Mouse (Mus musculus): Measurements from ENCODE around the gene Itfg2. TPM values are rescaled to one million over a fixed set of nuclear protein-coding genes. Genes with fewer than 3 reads are reported as not detected.

Gene Itfg2
- total and polyA plus RNA-seq, 3 experiments = 16.6 to 44.8 TPM; not detected in 1

DNA sequence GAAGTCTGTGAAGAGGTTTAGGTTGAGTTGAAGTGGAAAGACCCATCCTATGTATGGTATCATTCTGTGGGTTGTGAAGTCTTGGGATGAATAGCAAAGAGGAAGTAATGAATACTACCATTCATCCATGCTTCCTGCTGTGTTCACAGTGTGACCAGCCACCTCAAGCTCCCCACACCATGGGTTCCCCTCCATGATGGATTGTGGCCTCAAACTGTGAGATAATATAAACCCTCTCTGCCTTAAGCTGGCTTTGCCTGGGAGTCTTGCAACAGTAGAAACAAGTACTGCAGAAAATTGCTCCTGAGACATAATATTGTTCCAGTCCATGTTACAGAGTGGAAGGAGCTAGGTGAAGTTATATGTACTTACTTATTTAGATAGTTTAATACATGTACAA is 36.9 kb upstream of the Itfg2 start:
- Histone ChIP-seq H3K79me2 (ENCODE audit: control insufficient read depth, insufficient read depth, low read length, poor library complexity) (no peaks in the 10 kb centered on the region), H3K4me3 (ENCODE audit: control insufficient read depth in 1 of 2, insufficient read depth in 1 of 2, low read depth in 2 of 2, low read length in 2 of 2) (no peak overlapping the region)
- DNase-seq (ENCODE audit: low read depth, low spot score) = no peak

DNA sequence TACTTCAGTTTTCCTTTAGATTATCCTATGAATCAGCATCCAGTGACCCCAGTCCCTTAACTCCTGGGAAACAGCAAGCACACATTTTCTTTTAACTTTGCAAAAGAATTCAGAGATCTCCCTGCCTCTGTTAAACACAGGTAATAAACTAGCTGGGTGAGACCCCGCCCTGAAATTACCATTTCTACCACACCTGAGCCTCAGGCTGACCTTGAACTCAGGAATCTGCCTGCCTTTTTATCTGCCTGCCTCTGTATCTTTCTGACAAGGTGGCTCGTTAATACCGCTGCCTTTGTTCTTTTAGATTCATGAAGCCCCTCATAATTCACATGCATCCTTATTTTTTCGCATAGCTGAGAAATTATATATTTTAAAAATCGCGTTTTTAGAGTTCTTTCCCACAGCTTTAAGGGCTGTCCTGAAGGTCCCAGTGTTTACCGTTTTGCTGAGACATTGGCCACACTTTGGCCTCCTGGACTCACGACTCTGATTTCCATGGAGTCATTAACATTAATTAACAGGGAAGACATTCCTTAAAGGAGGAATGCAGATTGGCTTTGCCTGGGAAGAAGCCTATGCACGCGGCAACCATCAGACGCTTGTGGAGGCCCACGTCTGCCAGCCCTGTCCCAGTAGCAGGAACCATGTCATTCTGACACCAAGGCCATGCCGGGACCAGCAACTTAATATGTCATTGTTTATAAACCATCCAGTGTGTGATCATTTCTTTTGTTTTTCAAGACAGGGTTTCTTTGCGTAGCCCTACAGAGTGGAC is 36.2 kb upstream of the Itfg2 start:
- no peaks in the 10 kb centered on the region for H3K36me3 ChIP-seq (ENCODE audit: control insufficient read depth in 1 of 2, insufficient read depth in 2 of 2, low read length in 2 of 2)
- no peaks in the 10 kb centered on the region for H3K79me2 ChIP-seq (ENCODE audit: control insufficient read depth, insufficient read depth, low read length, poor library complexity)
- H3K4me1 ChIP-seq (ENCODE audit: control insufficient read depth in 1 of 2, insufficient read depth in 2 of 2, low read length in 2 of 2) = no peaks in the 10 kb centered on the region
- H3K27me3 ChIP-seq (ENCODE audit: control insufficient read depth in 1 of 2, insufficient read depth in 2 of 2, low read length in 2 of 2) = no peaks in the 10 kb centered on the region
- H3K9ac ChIP-seq (ENCODE audit: control insufficient read depth, low read depth, low read length, poor library complexity, severe bottlenecking) = no peak overlapping the region
- no peak overlapping the region for H3K4me3 ChIP-seq (ENCODE audit: control insufficient read depth in 1 of 2, insufficient read depth in 1 of 2, low read depth in 2 of 2, low read length in 2 of 2)
- no peak overlapping the region for H3K27ac ChIP-seq (ENCODE audit: control insufficient read depth, low read depth, low read length)
- DNase-seq (ENCODE audit: low read depth, low spot score) = no peak
- H3K9me3 ChIP-seq (replicated peaks; ENCODE audit: insufficient read depth, low read length) = no peaks in the 10 kb centered on the region
- no peak for TF ChIP-seq SMC3 (IDR thresholded peaks at IDR 0.05; ENCODE audit: low read depth, low read length)
- no peak for TF ChIP-seq CHD1 (IDR thresholded peaks at IDR 0.05; ENCODE audit: low read depth, low read length)
- no peak for TF ChIP-seq MEF2A (IDR thresholded peaks at IDR 0.05; ENCODE audit: extremely low read depth, insufficient replicate concordance, low read depth, low read length, poor library complexity, severe bottlenecking)
- no peak for TF ChIP-seq E2F4 (IDR thresholded peaks at IDR 0.05; ENCODE audit: borderline replicate concordance, low read depth, low read length)

More for the DNA sequence above, 36.9 kb upstream of the Itfg2 start:
- H3K9me3 ChIP-seq (replicated peaks; ENCODE audit: insufficient read depth, low read length) = no peaks in the 10 kb centered on the region
- no peak overlapping the region for H3K9ac ChIP-seq (ENCODE audit: control insufficient read depth, low read depth, low read length, poor library complexity, severe bottlenecking)
- H3K27ac ChIP-seq (ENCODE audit: control insufficient read depth, low read depth, low read length) = no peak overlapping the region
- no peaks in the 10 kb centered on the region for H3K36me3 ChIP-seq (ENCODE audit: control insufficient read depth in 1 of 2, insufficient read depth in 2 of 2, low read length in 2 of 2)
- H3K27me3 ChIP-seq (ENCODE audit: control insufficient read depth in 1 of 2, insufficient read depth in 2 of 2, low read length in 2 of 2) = no peaks in the 10 kb centered on the region
- no peaks in the 10 kb centered on the region for H3K4me1 ChIP-seq (ENCODE audit: control insufficient read depth in 1 of 2, insufficient read depth in 2 of 2, low read length in 2 of 2)
- TF ChIP-seq ELF1 (IDR thresholded peaks at IDR 0.05; ENCODE audit: low read depth, low read length) (no peak), TCF12 (IDR thresholded peaks at IDR 0.05; ENCODE audit: low read depth, low read length) (no peak), USF2 (IDR thresholded peaks at IDR 0.05; ENCODE audit: borderline replicate concordance in 1 of 2, insufficient read depth in 1 of 2, low read depth in 1 of 2, low read length in 2 of 2) (no peak), CHD1 (IDR thresholded peaks at IDR 0.05; ENCODE audit: low read depth, low read length) (no peak), GATA1 (IDR thresholded peaks at IDR 0.05; ENCODE audit: low read depth, low read length) (no peak), E2F4 (IDR thresholded peaks at IDR 0.05; ENCODE audit: borderline replicate concordance, low read depth, low read length) (no peak), TAL1 (IDR thresholded peaks at IDR 0.05; ENCODE audit: low read length) (no peak)

DNA sequence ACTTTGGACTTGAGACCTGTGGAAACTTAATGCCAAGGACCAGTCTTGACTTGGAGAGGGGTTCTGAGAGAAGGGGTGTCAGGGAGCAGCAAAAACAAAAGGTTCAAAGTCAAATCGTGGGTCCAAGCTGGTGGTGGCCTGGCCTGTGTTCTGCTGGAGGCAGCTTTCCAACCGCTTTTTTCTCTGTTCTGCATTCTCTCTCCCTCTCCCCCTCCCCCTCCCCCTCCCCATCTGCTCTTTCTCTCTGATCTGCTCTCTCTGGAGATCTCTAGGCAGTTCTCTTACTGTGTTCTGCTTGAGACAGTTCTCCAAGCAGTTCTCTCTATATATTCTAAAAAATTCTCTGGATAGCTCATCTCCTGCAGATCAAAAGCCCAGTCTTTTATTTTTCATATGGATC is 35.6 kb upstream of the Itfg2 start:
- Histone ChIP-seq H3K79me2 (ENCODE audit: control insufficient read depth, insufficient read depth, low read length, poor library complexity) (no peaks in the 10 kb centered on the region), H3K9ac (ENCODE audit: control insufficient read depth, low read depth, low read length, poor library complexity, severe bottlenecking) (no peak overlapping the region), H3K9me3 (replicated peaks; ENCODE audit: insufficient read depth, low read length) (no peaks in the 10 kb centered on the region), H3K27me3 (ENCODE audit: control insufficient read depth in 1 of 2, insufficient read depth in 2 of 2, low read length in 2 of 2) (no peaks in the 10 kb centered on the region), H3K36me3 (ENCODE audit: control insufficient read depth in 1 of 2, insufficient read depth in 2 of 2, low read length in 2 of 2) (no peaks in the 10 kb centered on the region), H3K4me3 (ENCODE audit: control insufficient read depth in 1 of 2, insufficient read depth in 1 of 2, low read depth in 2 of 2, low read length in 2 of 2) (no peak overlapping the region), H3K4me1 (ENCODE audit: control insufficient read depth in 1 of 2, insufficient read depth in 2 of 2, low read length in 2 of 2) (no peaks in the 10 kb centered on the region), H3K27ac (ENCODE audit: control insufficient read depth, low read depth, low read length) (no peak overlapping the region)
- TF ChIP-seq TCF12 (IDR thresholded peaks at IDR 0.05; ENCODE audit: low read depth, low read length) (no peak), USF1 (IDR thresholded peaks at IDR 0.05; ENCODE audit: low read depth, low read length) (no peak), MAX (IDR thresholded peaks at IDR 0.05; ENCODE audit: low read length) (no peak), MYB (IDR thresholded peaks at IDR 0.05; ENCODE audit: low read depth, low read length) (no peak), SMC3 (IDR thresholded peaks at IDR 0.05; ENCODE audit: low read depth, low read length) (no peak), CHD1 (IDR thresholded peaks at IDR 0.05; ENCODE audit: low read depth, low read length) (no peak), ZNF384 (IDR thresholded peaks at IDR 0.05; ENCODE audit: low read depth, low read length) (no peak), CTCF (IDR thresholded peaks at IDR 0.05 in 2 of 3, conservative IDR thresholded peaks at IDR 0.05 in 1 of 3; ENCODE audit: control insufficient read depth in 1 of 3, insufficient read depth in 1 of 3, low read depth in 2 of 3, low read length in 3 of 3, poor library complexity in 1 of 3, severe bottlenecking in 1 of 3) (no peak), RAD21 (IDR thresholded peaks at IDR 0.05; ENCODE audit: low read depth, low read length) (no peak), KAT2A (conservative IDR thresholded peaks at IDR 0.05; ENCODE audit: low read depth, low read length) (no peak), ZKSCAN1 (IDR thresholded peaks at IDR 0.05; ENCODE audit: low read depth, low read length) (no peak), MEF2A (IDR thresholded peaks at IDR 0.05; ENCODE audit: extremely low read depth, insufficient replicate concordance, low read depth, low read length, poor library complexity, severe bottlenecking) (no peak)
- DNase-seq (ENCODE audit: low read depth, low spot score) = no peak

Data from MEL (cell line).